9 mouse cellular contexts compared by ENCODE assay signal in the genomic region with DNA sequence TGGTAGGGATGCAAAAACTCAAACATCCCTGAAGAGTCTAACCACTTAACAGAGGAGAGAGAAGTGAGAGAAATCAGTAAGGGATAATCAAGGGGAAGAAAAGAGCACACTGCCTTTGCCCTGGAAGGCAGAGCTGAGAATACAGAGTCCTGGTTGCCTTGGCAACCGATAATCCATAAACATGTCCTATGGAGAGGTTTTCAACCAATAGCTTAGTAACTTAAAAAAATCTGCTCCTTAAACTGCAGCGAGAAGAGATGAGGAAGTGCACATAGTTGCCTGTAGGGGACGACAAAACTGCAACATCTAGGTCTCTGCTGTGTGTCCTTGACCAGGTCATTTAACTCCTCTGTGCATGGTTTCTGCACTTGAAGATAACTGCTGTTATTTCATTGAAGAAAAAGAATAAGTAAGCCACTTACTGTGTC.
A peak's percentile ranks its signal among the peaks of the same experiment; 100 is the strongest.
DNase-seq lines count a peak whose midpoint lies in the region; ATAC-seq lines count a peak whose summit lies in the region.
"Had no signal": no experiment of that assay in that cellular context is flagged by ENCODE, and none has a peak within 500 bp of the region (broad histone marks: within the 10 kb centered on the region; RNA-seq: fewer than 3 reads in every experiment).

No protein-coding gene starts in this region.

- no peaks in the 10 kb centered on the region for H3K9me3 ChIP-seq in forebrain, embryonic 12.5 days
- no peaks in the 10 kb centered on the region for H3K9me3 ChIP-seq in midbrain, embryonic 11.5 days (ENCODE audit: control insufficient read depth, low read length)
- H3K9me3 ChIP-seq: embryonic facial prominence, embryonic 13.5 days had no signal

- ATAC-seq in forebrain, embryonic 12.5 days (ENCODE audit: low FRiP score), result peak; percentile 45
- peak; percentile 72 for ATAC-seq in midbrain, embryonic 11.5 days (ENCODE audit: low FRiP score)

- H3K9ac ChIP-seq in forebrain, embryonic 12.5 days, result no peak overlapping the region
- no peak overlapping the region for H3K9ac ChIP-seq in midbrain, embryonic 11.5 days (ENCODE audit: low read length)

- H3K36me3 ChIP-seq in forebrain, embryonic 12.5 days (replicated peaks), result no peaks in the 10 kb centered on the region
- no peaks in the 10 kb centered on the region for H3K36me3 ChIP-seq in midbrain, embryonic 11.5 days (ENCODE audit: control insufficient read depth, insufficient read depth, low read length)
- H3K36me3 ChIP-seq: embryonic facial prominence, embryonic 13.5 days had no signal

- H3K27me3 ChIP-seq in forebrain, embryonic 12.5 days, result no peaks in the 10 kb centered on the region
- H3K27me3 ChIP-seq in midbrain, embryonic 11.5 days (ENCODE audit: control insufficient read depth, insufficient read depth, low read length), result no peaks in the 10 kb centered on the region

- H3K4me3 ChIP-seq in forebrain, embryonic 12.5 days (replicated peaks), result no peak overlapping the region
- no peak overlapping the region for H3K4me3 ChIP-seq in midbrain, embryonic 11.5 days (ENCODE audit: low read depth, low read length)

- 27% methylated on average over 3 of the region's 3 CpGs for WGBS in forebrain, embryonic 12.5 days
- 20% methylated on average over 3 of the region's 3 CpGs for WGBS in midbrain, embryonic 11.5 days

- H3K4me2 ChIP-seq in forebrain, embryonic 12.5 days, result no peak overlapping the region
- no peak overlapping the region for H3K4me2 ChIP-seq in midbrain, embryonic 11.5 days

- no peak overlapping the region for H3K27ac ChIP-seq in forebrain, embryonic 12.5 days
- no peak overlapping the region for H3K27ac ChIP-seq in midbrain, embryonic 11.5 days (ENCODE audit: low read depth, low read length)

- DNase-seq in kidney, postnatal 10 days, result peak; percentile 14
- DNase-seq in kidney, adult 18-20 months, result no peak
- peak; percentile 23 for DNase-seq in MN1 (ENCODE audit: low spot score)
- no peak for DNase-seq in midbrain, embryonic 11.5 days (ENCODE audit: low spot score, missing footprints)
- no peak for DNase-seq in spleen, postnatal 36 days (ENCODE audit: low spot score in 2 of 2)
- DNase-seq in urinary bladder, postnatal 14 days (ENCODE audit: low spot score), result no peak
- no peak for DNase-seq in heart, adult 8-10 months (ENCODE audit: low spot score)

- peaks cover 18% of the 10 kb centered on the region for H3K4me1 ChIP-seq in forebrain, embryonic 12.5 days
- peaks cover 8% of the 10 kb centered on the region for H3K4me1 ChIP-seq in midbrain, embryonic 11.5 days (ENCODE audit: control insufficient read depth, insufficient read depth, low read length)

Comparison
In these comparisons a context has a peak if more than half of its experiments do, and no peak if none do; other contexts are left out.
1. DNase-seq: peak in kidney, postnatal 10 days (single experiment) and MN1 (single experiment); none in kidney, adult 18-20 months (single experiment), midbrain, embryonic 11.5 days (single experiment), spleen, postnatal 36 days (0 of 2), urinary bladder, postnatal 14 days (single experiment) and heart, adult 8-10 months (single experiment).